Mouse (Mus musculus): ENCODE results near the gene Kcnh3. TPM values are rescaled to one million over a fixed set of nuclear protein-coding genes. Genes with fewer than 3 reads are reported as not detected.
A peak's percentile ranks its signal among the peaks of the same experiment; 100 is the strongest.
"Not testable (repeated sequence)": the region's sequence is repeated elsewhere in the genome, so short reads cannot be mapped to it uniquely, and the experiment has no call there.

Kcnh3 gene
- polyA plus RNA-seq, 1 experiment from 2014 or later, result 0.56 TPM

- peaks cover 8% of the 10 kb centered on the region for H3K27me3 ChIP-seq (ENCODE audit: insufficient read depth, low read length)
- no peaks in the 10 kb centered on the region for H3K9me3 ChIP-seq (ENCODE audit: low read length)
- peaks cover 12% of the 10 kb centered on the region; the same call in 1 of the 2 replicates for H3K36me3 ChIP-seq (ENCODE audit: insufficient read depth, low read length)
- no peak for ATAC-seq (ENCODE audit: low FRiP score, low TSS enrichment)
- H3K9ac ChIP-seq (replicated peaks; ENCODE audit: low read length), result no peak overlapping the region
- H3K4me3 ChIP-seq (ENCODE audit: low read length), result no peak overlapping the region
- 0 out of 2 replicates have a peak, but pooled peaks cover 5% of the 10 kb centered on the region for H3K4me1 ChIP-seq (ENCODE audit: insufficient read depth, low read length)
- WGBS, result 54% methylated on average over 11 of the region's 11 CpGs
- H3K27ac ChIP-seq (ENCODE audit: low read length), result no peak overlapping the region
- H3K4me2 ChIP-seq (replicated peaks; ENCODE audit: low read depth, low read length), result no peak overlapping the region
Observed at GRCm38 (mm10) chr15:99238006-99238405, 13.3 kb downstream of the Kcnh3 start.

GRCm38 (mm10) chr15:99240129-99240528 is 15.5 kb downstream of the Kcnh3 start:
- Histone ChIP-seq H3K9me3 (ENCODE audit: low read length) (no peaks in the 10 kb centered on the region), H3K4me1 (ENCODE audit: insufficient read depth, low read length) (no peaks in the 10 kb centered on the region), H3K36me3 (ENCODE audit: insufficient read depth, low read length) (peaks cover 33% of the 10 kb centered on the region), H3K9ac (replicated peaks; ENCODE audit: low read length) (no peak overlapping the region), H3K27me3 (ENCODE audit: insufficient read depth, low read length) (no peaks in the 10 kb centered on the region), H3K4me3 (ENCODE audit: low read length) (no peak overlapping the region), H3K4me2 (replicated peaks; ENCODE audit: low read depth, low read length) (no peak overlapping the region), H3K27ac (ENCODE audit: low read length) (no peak overlapping the region)
- WGBS, result 75% methylated on average over 4 of the region's 4 CpGs
- no peak for ATAC-seq (ENCODE audit: low FRiP score, low TSS enrichment)

- 77% methylated on average over 4 of the region's 4 CpGs for WGBS
- Histone ChIP-seq H3K9me3 (ENCODE audit: low read length) (no peaks in the 10 kb centered on the region), H3K4me3 (ENCODE audit: low read length) (no peak overlapping the region), H3K27ac (ENCODE audit: low read length) (no peak overlapping the region), H3K27me3 (ENCODE audit: insufficient read depth, low read length) (no peaks in the 10 kb centered on the region), H3K4me1 (ENCODE audit: insufficient read depth, low read length) (no peaks in the 10 kb centered on the region), H3K4me2 (replicated peaks; ENCODE audit: low read depth, low read length) (no peak overlapping the region), H3K36me3 (ENCODE audit: insufficient read depth, low read length) (peaks cover 42% of the 10 kb centered on the region), H3K9ac (replicated peaks; ENCODE audit: low read length) (no peak overlapping the region)
- ATAC-seq (ENCODE audit: low FRiP score, low TSS enrichment), result no peak
Observed at GRCm38 (mm10) chr15:99241249-99241648, 16.6 kb downstream of the Kcnh3 start.

GRCm38 (mm10) chr15:99242045-99242444 is 17.4 kb downstream of the Kcnh3 start:
- Histone ChIP-seq H3K4me1 (ENCODE audit: insufficient read depth, low read length) (no peaks in the 10 kb centered on the region), H3K27me3 (ENCODE audit: insufficient read depth, low read length) (no peaks in the 10 kb centered on the region), H3K4me3 (ENCODE audit: low read length) (no peak overlapping the region), H3K9me3 (ENCODE audit: low read length) (no peaks in the 10 kb centered on the region), H3K4me2 (replicated peaks; ENCODE audit: low read depth, low read length) (no peak overlapping the region), H3K36me3 (ENCODE audit: insufficient read depth, low read length) (peaks cover 48% of the 10 kb centered on the region), H3K27ac (ENCODE audit: low read length) (no peak overlapping the region), H3K9ac (replicated peaks; ENCODE audit: low read length) (no peak overlapping the region)
- 89% methylated on average over 10 of the region's 10 CpGs for WGBS
- peak; percentile 43; the same call in 1 of the 2 replicates for ATAC-seq (ENCODE audit: low FRiP score, low TSS enrichment)

- Histone ChIP-seq H3K4me1 (ENCODE audit: insufficient read depth, low read length) (peaks cover 21% of the 10 kb centered on the region), H3K36me3 (ENCODE audit: insufficient read depth, low read length) (peaks cover 59% of the 10 kb centered on the region)
- H3K27me3 ChIP-seq (ENCODE audit: insufficient read depth, low read length); H3K9me3 ChIP-seq (ENCODE audit: low read length); H3K9ac ChIP-seq (replicated peaks; ENCODE audit: low read length); H3K4me3 ChIP-seq (ENCODE audit: low read length); ATAC-seq (ENCODE audit: low FRiP score, low TSS enrichment); H3K27ac ChIP-seq (ENCODE audit: low read length); H3K4me2 ChIP-seq (replicated peaks; ENCODE audit: low read depth, low read length): not testable (repeated sequence)
- WGBS, result 85% methylated on average over 6 of the region's 6 CpGs
Observed at GRCm38 (mm10) chr15:99246736-99247135, 22.1 kb downstream of the Kcnh3 start.

- Histone ChIP-seq H3K27me3 (ENCODE audit: insufficient read depth, low read length) (no peaks in the 10 kb centered on the region), H3K4me3 (ENCODE audit: low read length) (no peak overlapping the region), H3K9me3 (ENCODE audit: low read length) (no peaks in the 10 kb centered on the region), H3K9ac (replicated peaks; ENCODE audit: low read length) (no peak overlapping the region), H3K36me3 (ENCODE audit: insufficient read depth, low read length) (peaks cover 42% of the 10 kb centered on the region), H3K4me1 (ENCODE audit: insufficient read depth, low read length) (peaks cover 33% of the 10 kb centered on the region), H3K4me2 (replicated peaks; ENCODE audit: low read depth, low read length) (no peak overlapping the region), H3K27ac (ENCODE audit: low read length) (0 out of 2 replicates have a peak overlapping the region, but pooled peaks have one; percentile 18)
- ATAC-seq (ENCODE audit: low FRiP score, low TSS enrichment), result peak; percentile 19; the same call in 1 of the 2 replicates
- 40% methylated on average over 9 of the region's 9 CpGs for WGBS
Observed at GRCm38 (mm10) chr15:99248972-99249371, 24.3 kb downstream of the Kcnh3 start.

- Histone ChIP-seq H3K4me2 (replicated peaks; ENCODE audit: low read depth, low read length) (no peak overlapping the region), H3K27me3 (ENCODE audit: insufficient read depth, low read length) (no peaks in the 10 kb centered on the region), H3K9ac (replicated peaks; ENCODE audit: low read length) (no peak overlapping the region), H3K4me3 (ENCODE audit: low read length) (no peak overlapping the region), H3K27ac (ENCODE audit: low read length) (peak overlapping the region; percentile 35; the same call in 1 of the 2 replicates), H3K36me3 (ENCODE audit: insufficient read depth, low read length) (peaks cover 34% of the 10 kb centered on the region), H3K9me3 (ENCODE audit: low read length) (no peaks in the 10 kb centered on the region), H3K4me1 (ENCODE audit: insufficient read depth, low read length) (peaks cover 34% of the 10 kb centered on the region)
- ATAC-seq (ENCODE audit: low FRiP score, low TSS enrichment), result no peak
- 80% methylated on average over 11 of the region's 11 CpGs for WGBS
Observed at GRCm38 (mm10) chr15:99249938-99250337, 25.3 kb downstream of the Kcnh3 start.

- H3K9ac ChIP-seq (replicated peaks; ENCODE audit: low read length), result peak overlapping the region; percentile 89
- H3K27ac ChIP-seq (ENCODE audit: low read length), result not testable (repeated sequence)
Observed at GRCm38 (mm10) chr15:99251111-99251510, 26.4 kb downstream of the Kcnh3 start.

GRCm38 (mm10) chr15:99251626-99252380 is 27.1 kb downstream of the Kcnh3 start, which contains the start of gene Mcrs1:
Gene Mcrs1, minus strand, starts transcription at chr15:99251961.
- peak within 1 kb of the TSS; percentile 79 for H3K4me3 ChIP-seq (ENCODE audit: low read length)
- H3K9ac ChIP-seq (replicated peaks; ENCODE audit: low read length), result peak within 1 kb of the TSS; percentile 89
- H3K4me2 ChIP-seq (replicated peaks; ENCODE audit: low read depth, low read length), result peak within 1 kb of the TSS; percentile 74
- under 1% methylated on average over 52 of the region's 52 CpGs for WGBS
- H3K27ac ChIP-seq (ENCODE audit: low read length), result peak within 1 kb of the TSS; percentile 100
- peaks cover 18% of the 10 kb centered on the region for H3K36me3 ChIP-seq (ENCODE audit: insufficient read depth, low read length)
- H3K9me3 ChIP-seq (ENCODE audit: low read length), result no peaks in the 10 kb centered on the region
- ATAC-seq (ENCODE audit: low FRiP score, low TSS enrichment), result peak; percentile 92
- H3K27me3 ChIP-seq (ENCODE audit: insufficient read depth, low read length), result no peaks in the 10 kb centered on the region
- peaks cover 34% of the 10 kb centered on the region for H3K4me1 ChIP-seq (ENCODE audit: insufficient read depth, low read length)

More at GRCm38 (mm10) chr15:99251111-99251510, 26.4 kb downstream of the Kcnh3 start:
- under 1% methylated on average over 14 of the region's 15 CpGs for WGBS
- Histone ChIP-seq H3K4me2 (replicated peaks; ENCODE audit: low read depth, low read length) (peak overlapping the region; percentile 74), H3K4me1 (ENCODE audit: insufficient read depth, low read length) (peaks cover 34% of the 10 kb centered on the region), H3K4me3 (ENCODE audit: low read length) (peak overlapping the region; percentile 79), H3K36me3 (ENCODE audit: insufficient read depth, low read length) (peaks cover 22% of the 10 kb centered on the region)
- H3K9me3 ChIP-seq (ENCODE audit: low read length); ATAC-seq (ENCODE audit: low FRiP score, low TSS enrichment); H3K27me3 ChIP-seq (ENCODE audit: insufficient read depth, low read length): not testable (repeated sequence)
